Mouse (Mus musculus) bone marrow macrophage, adult 2 months (primary cell): ENCODE data around the gene Ccdc82. TPM values are rescaled to one million over a fixed set of nuclear protein-coding genes. Genes with fewer than 3 reads are reported as not detected.

ENCODE experiments used
- H3K27ac ChIP-seq: 2 replicates; pipeline ENCODE4 v1.5.1; 2012; ENCODE audit warnings: low read depth, low read length; ENCODE audit not compliant: insufficient read depth
- H3K4me1 ChIP-seq: 2 replicates; pipeline ENCODE4 v1.6.1; 2012; ENCODE audit warnings: low read length; ENCODE audit not compliant: control insufficient read depth, insufficient read depth
- H3K4me3 ChIP-seq: 2 replicates; pipeline ENCODE4 v1.5.1; 2012; ENCODE audit warnings: mild to moderate bottlenecking, low read length, moderate library complexity; ENCODE audit not compliant: insufficient read depth
- CTCF ChIP-seq: IDR thresholded peaks from 2 replicates; pipeline ENCODE4 v1.5.1; 2012; ENCODE audit warnings: low read depth, mild to moderate bottlenecking, low read length, moderate library complexity
- POLR2A ChIP-seq: IDR thresholded peaks from 2 replicates; pipeline ENCODE4 v1.6.1; 2012; ENCODE audit warnings: mild to moderate bottlenecking, low read depth, low read length, borderline replicate concordance
- polyA plus RNA-seq: library from polyadenylated mRNA; stranded (reverse); fragments of >200 nt; gene quantifications from 2 replicates; pipeline ENCODE4 v1.2.4, GENCODE M21; 2012; ENCODE audit not compliant: missing spikeins, insufficient read depth, insufficient read length

Ccdc82 gene
- polyA plus RNA-seq, 1 experiment: 30.2 TPM

- peaks cover 4% of the 10 kb centered on the region for H3K4me1 ChIP-seq
- no peak overlapping the region for H3K4me3 ChIP-seq
- no peak overlapping the region for H3K27ac ChIP-seq
- TF ChIP-seq CTCF (no peak), POLR2A (no peak)
Observed at GRCm38 (mm10) chr9:13307226-13307625, 60.5 kb downstream of the Ccdc82 start.

DNA sequence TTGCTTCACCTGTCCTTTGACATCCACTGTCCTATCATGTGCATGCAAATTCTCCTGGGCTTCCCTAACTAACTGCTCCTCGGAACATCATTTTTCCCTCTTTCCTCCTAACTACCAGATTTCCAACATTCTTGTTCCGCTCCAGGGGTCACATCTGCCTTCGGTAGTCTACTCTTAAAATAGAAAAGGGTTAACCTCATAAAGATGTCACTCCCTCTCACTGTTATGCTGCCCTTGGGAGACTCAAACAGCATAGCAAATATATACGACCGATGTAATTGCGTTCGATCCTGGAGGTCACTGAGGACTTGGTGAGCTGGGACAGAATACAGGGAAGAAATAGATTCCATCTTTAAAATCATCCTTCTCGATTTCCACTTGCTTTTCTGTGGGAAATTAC lies 62.0 kb downstream of the Ccdc82 start:
- no peak overlapping the region for H3K4me3 ChIP-seq
- no peak overlapping the region for H3K27ac ChIP-seq
- no peak for TF ChIP-seq POLR2A
- TF ChIP-seq CTCF: no peak
- peaks cover 7% of the 10 kb centered on the region for H3K4me1 ChIP-seq

- H3K4me3 ChIP-seq: no peak overlapping the region
- H3K27ac ChIP-seq: no peak overlapping the region
- TF ChIP-seq POLR2A (no peak), CTCF (no peak)
- peaks cover 7% of the 10 kb centered on the region for H3K4me1 ChIP-seq
Observed at GRCm38 (mm10) chr9:13309807-13310206, 63.1 kb downstream of the Ccdc82 start.

- Histone ChIP-seq H3K27ac (no peak overlapping the region), H3K4me3 (no peak overlapping the region), H3K4me1 (peaks cover 7% of the 10 kb centered on the region)
- TF ChIP-seq POLR2A (no peak), CTCF (no peak)
Observed at GRCm38 (mm10) chr9:13310236-13310635, 63.5 kb downstream of the Ccdc82 start.

DNA sequence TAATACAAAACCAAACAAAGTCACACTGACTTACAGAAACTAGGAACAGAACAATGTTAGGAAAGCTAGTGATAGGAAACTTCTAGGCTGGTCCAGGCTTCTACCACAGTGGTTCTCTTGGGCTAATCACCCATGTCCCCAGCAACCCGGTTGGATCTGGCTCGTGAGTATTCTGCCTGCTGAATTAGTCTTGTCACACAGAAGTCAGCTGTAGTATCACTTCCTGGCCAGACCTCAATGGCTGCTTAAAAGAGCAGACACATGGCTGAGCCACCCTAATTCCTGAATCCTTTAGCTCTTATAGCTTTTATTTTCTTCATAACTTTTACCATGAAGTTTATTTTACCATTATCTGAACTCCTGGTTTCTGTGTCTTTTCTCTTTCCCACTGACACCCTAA lies 64.3 kb downstream of the Ccdc82 start:
- Histone ChIP-seq H3K4me3 (no peak overlapping the region), H3K4me1 (peaks cover 7% of the 10 kb centered on the region), H3K27ac (no peak overlapping the region)
- no peak for TF ChIP-seq CTCF
- no peak for TF ChIP-seq POLR2A

DNA sequence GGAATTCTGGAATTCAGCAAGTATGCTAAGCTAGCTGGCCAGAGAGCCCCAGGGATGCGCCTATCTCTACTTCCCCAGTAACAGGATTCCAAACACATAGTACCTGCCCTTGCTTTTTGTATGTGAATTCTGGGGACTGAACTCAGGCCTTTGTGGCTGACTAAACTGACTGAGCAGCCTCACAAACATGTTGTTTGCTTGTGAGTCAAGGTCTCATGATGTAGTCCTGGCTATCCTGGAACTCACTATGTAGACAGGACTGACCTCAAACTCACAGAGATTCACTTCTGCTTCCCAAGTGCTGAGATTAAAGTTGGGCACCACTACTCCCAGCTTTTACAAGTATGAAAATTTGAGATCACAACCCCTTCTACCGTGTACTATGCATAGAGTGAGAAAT lies 67.2 kb downstream of the Ccdc82 start:
- no peak overlapping the region for H3K4me3 ChIP-seq
- H3K27ac ChIP-seq: no peak overlapping the region; the same call in 1 of the 2 replicates
- TF ChIP-seq POLR2A (no peak), CTCF (no peak)
- H3K4me1 ChIP-seq: peaks cover 7% of the 10 kb centered on the region

GRCm38 (mm10) chr9:13314577-13315004 lies 67.8 kb downstream of the Ccdc82 start:
- Histone ChIP-seq H3K27ac (no peak overlapping the region), H3K4me3 (no peak overlapping the region), H3K4me1 (peaks cover 7% of the 10 kb centered on the region)
- no peak for TF ChIP-seq POLR2A
- no peak for TF ChIP-seq CTCF

GRCm38 (mm10) chr9:13315393-13315792 lies 68.6 kb downstream of the Ccdc82 start:
- no peak overlapping the region for H3K27ac ChIP-seq
- TF ChIP-seq CTCF (no peak), POLR2A (no peak)
- H3K4me3 ChIP-seq: no peak overlapping the region
- H3K4me1 ChIP-seq: peaks cover 7% of the 10 kb centered on the region

DNA sequence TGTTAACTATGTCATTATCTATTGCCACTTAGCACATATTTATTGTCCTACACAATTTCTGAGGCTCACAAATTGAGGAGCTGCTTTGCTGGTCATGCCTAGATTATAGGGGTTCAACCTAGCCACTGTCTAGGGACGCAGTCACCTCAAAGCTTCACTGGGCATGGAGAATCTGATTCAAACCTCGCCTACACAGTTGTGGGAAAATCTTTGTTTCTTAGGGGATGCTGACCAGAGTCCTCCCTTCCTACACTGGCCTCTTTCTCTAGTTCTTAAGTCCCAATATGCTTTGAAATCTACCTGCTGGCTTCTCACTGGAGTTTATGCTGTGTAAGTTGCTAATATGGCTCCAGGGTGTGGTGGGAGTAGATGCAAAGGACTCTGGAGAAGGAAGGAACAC lies 72.8 kb downstream of the Ccdc82 start:
- H3K4me1 ChIP-seq: no peaks in the 10 kb centered on the region
- no peak overlapping the region for H3K4me3 ChIP-seq
- H3K27ac ChIP-seq: no peak overlapping the region
- TF ChIP-seq POLR2A (no peak), CTCF (no peak)

DNA sequence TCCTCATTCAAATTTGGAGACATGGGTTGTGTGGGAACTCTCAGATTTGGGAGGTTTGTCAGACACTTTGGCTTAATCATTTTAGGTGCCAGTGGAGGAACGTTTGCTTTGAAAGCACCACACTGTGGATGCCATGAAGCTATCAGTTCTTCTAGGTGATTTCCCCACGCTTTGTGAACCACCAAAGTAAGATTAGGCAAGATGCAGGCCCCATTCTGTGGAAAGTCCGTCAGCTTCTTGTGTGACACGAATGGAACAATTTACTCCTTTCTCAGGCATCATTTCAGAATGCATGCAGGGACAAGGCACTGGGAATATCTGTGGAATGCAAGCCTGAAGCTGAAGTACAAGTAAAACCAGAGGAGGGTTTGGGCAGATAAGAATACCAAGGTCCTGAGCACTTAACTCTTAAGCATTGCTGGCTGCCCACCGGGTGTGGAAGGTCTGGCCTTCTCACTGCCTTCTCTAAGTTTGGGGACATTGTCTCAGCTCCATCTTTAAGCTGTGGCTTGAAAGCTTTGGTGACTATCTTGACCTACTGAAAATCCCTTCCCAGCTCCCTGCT lies 74.1 kb downstream of the Ccdc82 start:
- Histone ChIP-seq H3K4me1 (no peaks in the 10 kb centered on the region), H3K27ac (no peak overlapping the region), H3K4me3 (no peak overlapping the region)
- TF ChIP-seq POLR2A (no peak), CTCF (no peak)

- Histone ChIP-seq H3K4me3 (no peak overlapping the region), H3K27ac (no peak overlapping the region), H3K4me1 (no peaks in the 10 kb centered on the region)
- TF ChIP-seq POLR2A (no peak), CTCF (no peak)
Observed at GRCm38 (mm10) chr9:13323074-13323473, 76.3 kb downstream of the Ccdc82 start.
